In the genomic region with DNA sequence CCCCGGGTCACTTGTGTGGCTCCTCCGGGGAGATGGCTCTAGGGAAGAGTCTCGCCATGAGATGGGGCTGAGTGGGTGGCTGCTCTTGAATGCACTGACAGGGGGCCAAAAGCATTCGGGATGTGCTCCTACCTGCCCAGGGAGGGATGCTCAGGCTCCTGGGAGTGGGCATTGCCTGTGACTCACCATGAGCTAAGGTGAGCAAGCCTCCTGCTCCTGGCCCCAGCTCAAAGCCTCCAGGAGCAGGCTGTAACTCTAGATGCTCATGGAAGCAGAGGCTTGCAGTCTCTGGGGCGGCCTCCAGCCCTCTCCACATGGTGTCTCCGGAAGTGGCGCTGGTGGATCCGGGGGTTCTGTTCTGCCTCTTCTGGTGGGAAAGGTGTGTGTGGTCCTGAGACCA, we compare ENCODE assay signal across 33 mouse cellular contexts. TPM values are rescaled to one million over a fixed set of nuclear protein-coding genes. Genes with fewer than 3 reads are reported as not detected.
A peak's percentile ranks its signal among the peaks of the same experiment; 100 is the strongest.
DNase-seq lines count a peak whose midpoint lies in the region; ATAC-seq and TF ChIP-seq lines count a peak whose summit lies in the region.
"Had no signal": no experiment of that assay in that cellular context is flagged by ENCODE, and none has a peak within 500 bp of the region (broad histone marks: within the 10 kb centered on the region; RNA-seq: fewer than 3 reads in every experiment).

No protein-coding gene starts in this region.

- DNase-seq in gastrocnemius, adult 2 months = peak; percentile 65
- no peak for DNase-seq in gastrocnemius, postnatal 36 days
- peak; percentile 34 for DNase-seq in urinary bladder, adult 2 months (ENCODE audit: low spot score)
- DNase-seq in urinary bladder, postnatal 10 days (ENCODE audit: low spot score) = no peak
- DNase-seq in stomach, postnatal 0 days (ENCODE audit: low spot score) = no peak
- DNase-seq in heart, adult 2 months = no peak
- DNase-seq in midbrain, embryonic 11.5 days (ENCODE audit: low spot score, missing footprints) = no peak
- DNase-seq: adrenal gland, postnatal 36 days; cerebellum, adult 18-20 months; cerebellum, postnatal 10 days; heart, postnatal 4 days; kidney, adult 8-10 months; kidney, postnatal 4 days; left cerebral cortex, postnatal 4 days; right cerebral cortex, postnatal 25 days; thymus, adult 2 months had no signal

- H3K4me2 ChIP-seq in stomach, postnatal 0 days (replicated peaks; ENCODE audit: low read depth) = no peak overlapping the region
- H3K4me2 ChIP-seq in midbrain, embryonic 11.5 days = no peak overlapping the region
- H3K4me2 ChIP-seq: hindbrain, embryonic 13.5 days; liver, embryonic 15.5 days; lung, embryonic 15.5 days had no signal

- no peaks in the 10 kb centered on the region; the same call in 1 of the 2 replicates for H3K4me1 ChIP-seq in stomach, postnatal 0 days (replicated peaks; ENCODE audit: control insufficient read depth, insufficient read depth)
- no peaks in the 10 kb centered on the region for H3K4me1 ChIP-seq in heart, adult 2 months (ENCODE audit: control insufficient read depth, insufficient read depth, low read length)
- no peaks in the 10 kb centered on the region for H3K4me1 ChIP-seq in midbrain, embryonic 11.5 days (ENCODE audit: control insufficient read depth, insufficient read depth, low read length)
- H3K4me1 ChIP-seq: hindbrain, embryonic 13.5 days; midbrain, embryonic 10.5 days had no signal

- H3K36me3 ChIP-seq in stomach, postnatal 0 days (ENCODE audit: control insufficient read depth, insufficient read depth, low read length) = no peaks in the 10 kb centered on the region
- H3K36me3 ChIP-seq in heart, adult 2 months (ENCODE audit: control insufficient read depth, insufficient read depth, low read length) = no peaks in the 10 kb centered on the region
- no peaks in the 10 kb centered on the region for H3K36me3 ChIP-seq in midbrain, embryonic 11.5 days (ENCODE audit: control insufficient read depth, insufficient read depth, low read length)
- H3K36me3 ChIP-seq: forebrain, embryonic 10.5 days; heart, embryonic 10.5 days; hindbrain, embryonic 13.5 days; liver, embryonic 15.5 days; lung, embryonic 15.5 days; midbrain, embryonic 10.5 days had no signal

- intact Hi-C loops in gastrocnemius, adult 2 months (cut with DNase I) = no loop called here
- intact Hi-C loops in gastrocnemius, postnatal 36 days (cut with DNase I) = no loop called here
- intact Hi-C loops in heart, adult 2 months (cut with DNase I) = no loop called here

- H3K4me3 ChIP-seq in gastrocnemius, adult 2 months = no peak overlapping the region
- no peak overlapping the region for H3K4me3 ChIP-seq in stomach, postnatal 0 days (ENCODE audit: low read depth, low read length)
- no peak overlapping the region for H3K4me3 ChIP-seq in heart, adult 2 months
- no peak overlapping the region for H3K4me3 ChIP-seq in midbrain, embryonic 11.5 days (ENCODE audit: low read depth, low read length)
- H3K4me3 ChIP-seq: forebrain, embryonic 10.5 days; heart, embryonic 10.5 days; hindbrain, embryonic 13.5 days; liver, embryonic 15.5 days; lung, embryonic 15.5 days; midbrain, embryonic 10.5 days had no signal

- no peaks in the 10 kb centered on the region for H3K9me3 ChIP-seq in stomach, postnatal 0 days (ENCODE audit: control insufficient read depth, low read length)
- H3K9me3 ChIP-seq in midbrain, embryonic 11.5 days (ENCODE audit: control insufficient read depth, low read length) = no peaks in the 10 kb centered on the region
- H3K9me3 ChIP-seq: forebrain, embryonic 10.5 days; heart, embryonic 10.5 days; hindbrain, embryonic 13.5 days; liver, embryonic 15.5 days; lung, embryonic 15.5 days; midbrain, embryonic 10.5 days had no signal

- peak overlapping the region; percentile 78 for H3K27ac ChIP-seq in gastrocnemius, adult 2 months
- H3K27ac ChIP-seq in stomach, postnatal 0 days (replicated peaks) = peak overlapping the region; percentile 81
- no peak overlapping the region for H3K27ac ChIP-seq in heart, adult 2 months
- H3K27ac ChIP-seq in midbrain, embryonic 11.5 days (ENCODE audit: low read depth, low read length) = no peak overlapping the region
- H3K27ac ChIP-seq: forebrain, embryonic 10.5 days; heart, embryonic 10.5 days; hindbrain, embryonic 13.5 days; kidney, postnatal 0 days; liver, embryonic 15.5 days; lung, embryonic 15.5 days; midbrain, embryonic 10.5 days had no signal

- no peak for TF ChIP-seq POLR2A in heart, adult 2 months (IDR thresholded peaks at IDR 0.05; ENCODE audit: insufficient read depth, low read depth, low read length)

- H3K79me2 ChIP-seq in heart, adult 2 months (replicated peaks; ENCODE audit: control insufficient read depth, insufficient read depth, low read length) = no peaks in the 10 kb centered on the region

- no peak for TF ChIP-seq EP300 in stomach, postnatal 0 days (optimal IDR thresholded peaks at IDR 0.05)
- no peak for TF ChIP-seq EP300 in heart, adult 2 months (IDR thresholded peaks at IDR 0.05; ENCODE audit: insufficient read depth, low read depth, low read length)

- no peak overlapping the region for H3K9ac ChIP-seq in stomach, postnatal 0 days (ENCODE audit: low read length)
- no peak overlapping the region for H3K9ac ChIP-seq in heart, adult 2 months (ENCODE audit: low read depth, low read length)
- no peak overlapping the region for H3K9ac ChIP-seq in midbrain, embryonic 11.5 days (ENCODE audit: low read length)
- H3K9ac ChIP-seq: hindbrain, embryonic 13.5 days; liver, embryonic 15.5 days; lung, embryonic 15.5 days had no signal

- ATAC-seq in stomach, postnatal 0 days (ENCODE audit: low FRiP score, low TSS enrichment) = peak; percentile 30; the same call in 1 of the 2 replicates
- ATAC-seq in midbrain, embryonic 11.5 days (ENCODE audit: low FRiP score) = no peak
- ATAC-seq: CD4-positive, CD25-positive, alpha-beta regulatory T cell, adult 4 months; intestine, embryonic 16.5 days; midbrain, embryonic 16.5 days had no signal

- no peak for TF ChIP-seq CTCF in gastrocnemius, adult 2 months (IDR thresholded peaks at IDR 0.05)
- no peak for TF ChIP-seq CTCF in stomach, postnatal 0 days (IDR thresholded peaks at IDR 0.05; ENCODE audit: low read depth)
- no peak for TF ChIP-seq CTCF in heart, adult 2 months (IDR thresholded peaks at IDR 0.05)

- no peaks in the 10 kb centered on the region for H3K27me3 ChIP-seq in stomach, postnatal 0 days (ENCODE audit: control insufficient read depth, insufficient read depth, low read length)
- H3K27me3 ChIP-seq in heart, adult 2 months (ENCODE audit: control insufficient read depth, insufficient read depth, low read length) = no peaks in the 10 kb centered on the region
- no peaks in the 10 kb centered on the region for H3K27me3 ChIP-seq in midbrain, embryonic 11.5 days (ENCODE audit: control insufficient read depth, insufficient read depth, low read length)
- H3K27me3 ChIP-seq: hindbrain, embryonic 13.5 days; lung, embryonic 15.5 days had no signal

- WGBS in stomach, postnatal 0 days = 61% methylated on average over 8 of the region's 8 CpGs
- 77% methylated on average over 8 of the region's 8 CpGs for WGBS in heart, adult 2 months
- WGBS in midbrain, embryonic 11.5 days = 64% methylated on average over 8 of the region's 8 CpGs

RNA-seq across cellular contexts. Expression of gene Sppl3, which starts 9.5 kb away (rescaled TPM):
- total RNA-seq in gastrocnemius, adult 2 months (2021) = 10 to 100 TPM; 20.1 to 20.8 TPM
- 10 to 100 TPM; 19.6 to 21.3 TPM for total RNA-seq in gastrocnemius, postnatal 36 days (2021)
- polyA plus RNA-seq in urinary bladder, adult 2 months (2012; rRNA removed) = 62.5 and 63.9 TPM in 2 replicates
- 25.2 and 39.8 TPM in 2 replicates for polyA plus RNA-seq in stomach, postnatal 0 days (2015; fragmentation: Nextera tagmentation; extraction: Ambion mirVana)
- total RNA-seq in heart, adult 2 months (2021) = 10 to 100 TPM; 32.0 to 32.2 TPM
- 40.8 and 47.9 TPM in 2 replicates for polyA plus RNA-seq in heart, adult 2 months (2012; rRNA removed)
- 21.7 and 23.6 TPM in 2 replicates for polyA plus RNA-seq in midbrain, embryonic 11.5 days (2014; fragmentation: Nextera tagmentation; extraction: Ambion mirVana)

RNA-seq across cellular contexts. Expression of gene Hnf1a, which starts 30.6 kb away (rescaled TPM):
- not detected for total RNA-seq in gastrocnemius, adult 2 months (2021)
- not detected for total RNA-seq in gastrocnemius, postnatal 36 days (2021)
- 0.06 and 0.09 TPM in 2 replicates for polyA plus RNA-seq in urinary bladder, adult 2 months (2012; rRNA removed)
- 5.4 and 5.7 TPM in 2 replicates for polyA plus RNA-seq in stomach, postnatal 0 days (2015; fragmentation: Nextera tagmentation; extraction: Ambion mirVana)
- total RNA-seq in heart, adult 2 months (2021) = not detected
- polyA plus RNA-seq in heart, adult 2 months (2012; rRNA removed) = not detected in 2 replicates
- not detected in 2 replicates for polyA plus RNA-seq in midbrain, embryonic 11.5 days (2014; fragmentation: Nextera tagmentation; extraction: Ambion mirVana)
- total RNA-seq: common myeloid progenitor, adult 5-6 weeks; heart, postnatal 4 days; layer of hippocampus, adult 8-10 months; layer of hippocampus, postnatal 25 days; left cerebral cortex, postnatal 4 days; megakaryocyte progenitor cell, adult 5-6 weeks; neutrophil, adult 5-6 weeks had no signal
- polyA plus RNA-seq: brain, embryonic 14.5 days; forebrain, embryonic 10.5 days; hindbrain, embryonic 13.5 days; neural tube, embryonic 11.5 days had no signal

RNA-seq across cellular contexts. Expression of gene 2210016L21Rik, which starts 59.5 kb away (rescaled TPM):
- 10 to 100 TPM; 24.7 to 26.6 TPM for total RNA-seq in gastrocnemius, adult 2 months (2021)
- total RNA-seq in gastrocnemius, postnatal 36 days (2021) = 10 to 100 TPM; 19.2 to 23.1 TPM
- polyA plus RNA-seq in urinary bladder, adult 2 months (2012; rRNA removed) = 36.2 and 37.4 TPM in 2 replicates
- 39.2 and 49.8 TPM in 2 replicates for polyA plus RNA-seq in stomach, postnatal 0 days (2015; fragmentation: Nextera tagmentation; extraction: Ambion mirVana)
- total RNA-seq in heart, adult 2 months (2021) = 10 to 100 TPM; 25.3 to 31.7 TPM
- polyA plus RNA-seq in heart, adult 2 months (2012; rRNA removed) = 10.2 and 12.5 TPM in 2 replicates
- polyA plus RNA-seq in midbrain, embryonic 11.5 days (2014; fragmentation: Nextera tagmentation; extraction: Ambion mirVana) = 43.5 and 46.3 TPM in 2 replicates

Comparison
In these comparisons a context has a peak if more than half of its experiments do, and no peak if none do; other contexts are left out.
1. DNase-seq: peak in gastrocnemius, adult 2 months (single experiment) and urinary bladder, adult 2 months (single experiment); none in gastrocnemius, postnatal 36 days (0 of 2), urinary bladder, postnatal 10 days (single experiment), stomach, postnatal 0 days (single experiment), heart, adult 2 months (0 of 2) and midbrain, embryonic 11.5 days (single experiment).
2. H3K27ac ChIP-seq: peak in gastrocnemius, adult 2 months (single experiment) and stomach, postnatal 0 days (single experiment); none in heart, adult 2 months (single experiment) and midbrain, embryonic 11.5 days (single experiment).